Mouse (Mus musculus): ENCODE data around the gene Gpc2. TPM values are rescaled to one million over a fixed set of nuclear protein-coding genes. Genes with fewer than 3 reads are reported as not detected.

Gene Gpc2
- total RNA-seq, 2 experiments from 2014 or later, result 0.44 to 0.47 TPM

DNA sequence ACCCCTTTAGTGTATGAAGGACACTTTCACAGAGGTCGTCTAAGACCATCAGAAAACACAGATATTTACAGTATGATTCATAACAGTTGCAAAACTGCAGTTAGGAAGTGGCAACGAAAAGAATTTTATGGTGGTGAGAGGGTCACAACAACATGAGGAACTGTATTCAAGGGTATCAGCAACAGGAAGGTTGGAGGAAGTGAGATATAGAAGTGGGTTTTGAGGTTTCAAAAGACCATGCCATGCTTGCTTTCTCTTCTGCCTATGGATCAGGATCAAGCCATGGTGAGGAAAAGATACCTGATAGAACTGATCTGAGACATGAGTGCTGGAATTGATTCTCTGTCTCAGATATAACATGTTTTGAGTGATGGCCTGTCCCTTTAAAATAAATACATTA, 52.4 kb downstream of the Gpc2 start:
- DNase-seq, result no peak
- intact Hi-C loops (cut with DNase I; ENCODE audit: low total_unique reads), result no loop called here

DNA sequence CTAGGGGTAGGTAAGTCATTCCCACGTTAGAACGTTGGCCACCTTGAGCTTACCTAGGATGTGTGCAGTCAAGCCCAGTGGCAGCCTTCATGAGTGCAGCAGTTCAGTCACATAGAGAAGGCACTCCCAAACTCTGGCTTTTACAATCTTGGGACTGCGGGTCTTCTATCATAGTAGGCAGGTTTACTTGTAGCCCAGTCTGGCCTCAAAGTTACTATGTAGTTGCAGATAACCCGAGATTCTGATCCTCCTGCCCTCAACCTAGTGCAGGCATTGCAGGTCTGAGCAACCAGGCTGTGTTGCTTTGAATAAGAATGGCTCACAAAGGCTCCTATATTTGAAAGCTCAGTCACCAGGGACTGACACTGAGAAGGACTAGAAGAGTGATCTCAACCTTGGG, 53.3 kb downstream of the Gpc2 start:
- DNase-seq, result no peak
- intact Hi-C loops (cut with DNase I; ENCODE audit: low total_unique reads), result no loop called here

DNA sequence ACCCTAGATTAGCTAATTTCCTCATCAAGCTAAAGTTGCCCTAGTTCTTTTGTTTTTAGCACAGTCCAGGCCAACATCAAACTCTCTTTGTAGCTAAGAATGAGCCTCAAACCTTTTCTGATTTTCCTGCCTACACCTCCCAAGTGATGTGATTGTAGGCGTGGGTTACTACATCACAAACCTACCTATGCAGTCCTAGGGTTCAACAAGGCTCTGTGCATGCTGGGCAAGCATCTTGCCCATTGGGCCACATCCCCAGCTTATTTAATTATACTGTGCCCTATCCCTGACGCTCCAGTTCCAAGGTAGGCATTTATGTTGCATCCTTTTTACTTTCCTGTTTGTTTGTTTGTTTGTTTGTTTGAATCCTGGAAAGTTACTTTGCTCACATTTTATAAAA, 54.1 kb downstream of the Gpc2 start, which contains the start of gene Nxpe5:
Nxpe5 (plus strand) TSS at position 199 of the 400 bp plus-strand sequence.
- no peak for DNase-seq
- intact Hi-C loops (cut with DNase I; ENCODE audit: low total_unique reads), result no loop called here

Other genes with a start within 250 kb of the Gpc2 start
- gene Smok3c, start 226.8 kb downstream of the Gpc2 start, total RNA-seq (2021), result not detected
- gene Zkscan1, start 194.9 kb downstream of the Gpc2 start, total RNA-seq (2021), result 10 to 100 TPM; 10.8 to 11.2 TPM
- gene Zscan21, start 163.1 kb downstream of the Gpc2 start, total RNA-seq (2021), result 10 to 100 TPM; 10.3 to 10.6 TPM
- gene Zfp113, start 124.3 kb downstream of the Gpc2 start, total RNA-seq (2021), result 1 to 10 TPM; 5.3 to 6.0 TPM
- 100 to 1,000 TPM; 107 to 110 TPM for gene Cops6, start 118.9 kb downstream of the Gpc2 start, total RNA-seq (2021)
- 10 to 100 TPM in 1 of 2 experiments, 1 to 10 TPM in 1; 7.6 to 10.1 TPM for gene Ap4m1, start 108.0 kb downstream of the Gpc2 start, total RNA-seq (2021)
- 10 to 100 TPM; 10.7 to 11.8 TPM for gene Mcm7, start 107.6 kb downstream of the Gpc2 start, total RNA-seq (2021)
- 10 to 100 TPM; 20.8 to 24.8 TPM for gene Taf6, start 92.6 kb downstream of the Gpc2 start, total RNA-seq (2021)
- gene Cnpy4, start 92.5 kb downstream of the Gpc2 start, total RNA-seq (2021), result 1 to 10 TPM; 6.4 to 7.2 TPM
- gene Mblac1, start 85.7 kb downstream of the Gpc2 start, total RNA-seq (2021), result 1 to 10 TPM; 2.6 to 2.9 TPM
- gene Nxpe5, start 54.1 kb downstream of the Gpc2 start, total RNA-seq (2021), result under 1 TPM; 0.58 to 0.98 TPM
- gene Lamtor4, start 24.5 kb downstream of the Gpc2 start, total RNA-seq (2021), result 10 to 100 TPM; 52.6 to 60.5 TPM
- 1 to 10 TPM; 3.4 to 4.6 TPM for gene BC037034, start 16.0 kb downstream of the Gpc2 start, total RNA-seq (2021)
- under 1 TPM; 0.51 to 0.55 TPM for gene Gal3st4, start 7.2 kb downstream of the Gpc2 start, total RNA-seq (2021)
- gene Gm43720, start within 50 bp of the Gpc2 start, total RNA-seq (2021), result not detected
- gene Stag3, start 235 bp upstream of the Gpc2 start, total RNA-seq (2021), result under 1 TPM in 1 of 2 experiments, not detected in 1; 0.49 TPM
- gene Pvrig, start 62.0 kb upstream of the Gpc2 start, total RNA-seq (2021), result not detected
- 1 to 10 TPM; 3.2 to 3.6 TPM for gene Zfp157, start 161.5 kb upstream of the Gpc2 start, total RNA-seq (2021)